Mouse (Mus musculus): ENCODE measurements around the gene P2ry6.
A peak's percentile ranks its signal among the peaks of the same experiment; 100 is the strongest.

Gene P2ry6

DNA sequence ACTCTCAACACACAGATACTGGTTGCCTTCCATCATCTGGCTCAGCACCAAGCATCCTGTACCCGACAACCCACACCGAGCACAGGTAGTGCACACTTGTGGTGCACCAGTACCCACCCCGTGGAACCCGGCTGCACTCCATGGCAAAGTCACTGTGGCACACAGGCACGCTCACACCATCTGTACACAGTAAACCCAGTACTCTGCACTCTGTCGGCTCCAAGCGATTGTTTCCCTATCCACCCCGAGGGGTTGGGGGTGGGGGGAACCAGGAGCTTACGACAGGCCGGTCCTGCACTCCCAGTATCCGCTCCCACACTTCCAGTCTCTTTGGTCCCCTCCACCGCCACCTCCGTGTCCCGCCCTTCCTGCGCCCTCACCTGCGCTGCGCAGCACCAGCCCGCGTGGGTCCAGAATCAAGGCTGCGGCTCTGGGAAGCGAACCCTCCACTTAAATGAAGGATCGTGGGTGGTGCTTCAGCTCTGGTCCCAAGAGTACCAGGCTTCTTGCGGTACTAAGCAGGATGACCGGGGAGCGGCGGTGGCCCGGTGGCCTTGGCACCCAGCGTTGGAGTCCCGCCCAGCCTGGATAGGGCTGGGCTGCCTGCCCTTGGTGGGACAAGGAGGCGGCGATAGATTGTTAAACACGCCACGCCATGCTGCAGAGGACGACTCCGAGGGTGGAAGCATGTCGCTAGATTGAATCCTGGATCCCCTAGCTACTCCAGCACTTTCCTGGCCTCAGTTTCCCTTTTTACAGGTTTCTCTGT, at the start of gene P2ry6:
P2ry6 (minus strand) TSS at position 515 of the 769 bp plus-strand sequence.
- no peak for DNase-seq (ENCODE audit: low spot score)

- no peak for DNase-seq (ENCODE audit: low spot score)
Measured at GRCm38 (mm10) chr7:101017492-101017891, 43.0 kb upstream of the P2ry6 start.

DNA sequence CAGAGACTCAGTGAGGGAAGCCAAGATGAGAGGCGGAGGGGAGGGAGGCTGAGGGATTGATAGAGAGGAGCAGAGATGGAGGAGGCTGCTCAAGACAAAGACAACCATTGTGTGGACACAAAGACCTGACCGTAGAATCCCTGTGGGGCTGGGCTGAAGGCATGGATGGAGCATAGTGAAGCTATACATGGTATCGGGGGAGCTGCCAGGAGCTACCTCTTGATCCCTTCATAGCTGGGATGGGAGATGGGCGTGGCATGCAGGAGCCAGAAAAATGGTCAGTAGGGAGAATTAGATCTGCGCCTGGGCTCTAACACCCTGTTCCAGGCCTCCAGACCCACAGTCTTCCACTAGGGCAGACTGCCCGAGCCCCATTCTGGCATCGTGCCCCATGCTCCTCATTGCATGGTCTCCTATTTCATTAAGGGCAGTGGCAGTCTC, 42.6 kb upstream of the P2ry6 start:
- peak; percentile 78 for DNase-seq (ENCODE audit: low spot score)

DNA sequence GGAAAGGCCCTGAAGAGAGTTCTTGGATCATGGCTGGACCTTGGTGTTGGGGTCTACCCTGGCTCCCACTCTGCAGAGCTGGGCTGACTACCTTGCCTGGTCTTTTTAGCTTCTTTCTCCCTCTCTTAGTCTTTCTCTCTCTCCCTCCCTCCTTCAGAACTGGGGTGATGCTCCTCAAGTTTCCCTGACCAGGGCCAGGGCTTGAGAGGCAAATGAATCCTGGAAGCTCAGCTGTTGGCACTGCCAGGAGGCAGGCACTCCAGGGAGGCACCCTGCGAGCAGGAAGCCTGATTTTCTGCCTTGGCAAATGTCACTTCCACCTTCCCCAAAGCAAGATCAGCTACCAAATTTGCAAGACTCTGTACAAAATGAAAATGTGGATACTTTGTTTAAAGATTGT, 40.5 kb upstream of the P2ry6 start:
- DNase-seq (ENCODE audit: low spot score): no peak

- no peak for DNase-seq (ENCODE audit: low spot score)
Measured at GRCm38 (mm10) chr7:101014041-101014440, 39.6 kb upstream of the P2ry6 start.

DNA sequence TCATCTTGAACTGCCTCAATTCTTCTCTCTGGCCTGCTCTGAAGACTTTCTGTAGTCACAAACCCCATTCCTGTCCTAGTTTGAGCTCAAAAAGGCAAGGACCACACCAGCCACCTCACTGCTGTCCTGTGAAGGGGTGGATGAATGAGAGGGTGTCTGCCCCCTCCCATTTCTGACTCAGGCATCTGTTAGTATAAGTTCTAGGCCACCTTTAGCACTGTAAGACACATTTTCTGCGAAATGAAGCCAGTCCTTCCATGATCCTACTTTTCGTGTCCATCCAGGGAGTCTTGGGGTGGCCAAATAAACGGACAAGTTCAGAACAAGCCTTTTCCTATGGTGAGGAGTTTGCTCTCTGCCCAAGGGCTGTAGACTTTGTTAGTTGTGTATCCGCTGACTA, 38.1 kb upstream of the P2ry6 start, which contains the start of gene P2ry2:
P2ry2 (minus strand) TSS at position 326 of the 400 bp plus-strand sequence.
- DNase-seq (ENCODE audit: low spot score): no peak

DNA sequence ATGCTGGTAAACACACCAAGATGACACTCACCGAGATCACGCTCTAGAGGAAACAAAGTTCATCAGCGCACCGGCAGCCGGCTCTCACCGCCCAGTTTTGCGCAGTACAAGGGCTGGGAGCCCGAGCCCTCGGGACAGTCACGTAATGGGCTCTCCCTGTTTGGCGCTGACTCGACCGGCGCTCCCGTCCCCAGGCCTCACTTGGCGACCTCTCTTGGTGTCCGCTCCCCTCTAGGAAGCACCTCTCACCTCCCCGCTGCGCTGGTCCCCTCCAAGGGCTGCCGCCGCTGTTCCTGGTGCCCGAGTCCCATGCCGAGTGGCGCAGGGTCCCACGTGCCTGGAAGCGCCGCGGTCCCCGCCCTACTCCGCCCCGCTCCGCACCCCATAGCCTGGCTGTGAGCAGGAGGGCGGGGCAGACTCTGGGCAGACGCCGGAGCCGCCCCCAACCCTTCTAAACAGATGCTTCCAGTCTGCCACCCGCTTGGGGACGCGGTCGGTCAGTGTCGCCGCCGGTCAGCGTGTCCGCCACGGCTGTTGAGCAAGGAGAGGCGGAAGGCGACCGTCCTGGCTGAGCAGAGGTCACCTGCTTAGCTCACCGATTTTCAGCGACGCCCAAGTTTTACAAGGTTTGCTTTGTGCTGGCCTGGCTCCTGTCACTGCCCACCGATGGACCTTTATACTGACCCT, 37.4 kb upstream of the P2ry6 start:
- DNase-seq (ENCODE audit: low spot score): peak; percentile 65

DNA sequence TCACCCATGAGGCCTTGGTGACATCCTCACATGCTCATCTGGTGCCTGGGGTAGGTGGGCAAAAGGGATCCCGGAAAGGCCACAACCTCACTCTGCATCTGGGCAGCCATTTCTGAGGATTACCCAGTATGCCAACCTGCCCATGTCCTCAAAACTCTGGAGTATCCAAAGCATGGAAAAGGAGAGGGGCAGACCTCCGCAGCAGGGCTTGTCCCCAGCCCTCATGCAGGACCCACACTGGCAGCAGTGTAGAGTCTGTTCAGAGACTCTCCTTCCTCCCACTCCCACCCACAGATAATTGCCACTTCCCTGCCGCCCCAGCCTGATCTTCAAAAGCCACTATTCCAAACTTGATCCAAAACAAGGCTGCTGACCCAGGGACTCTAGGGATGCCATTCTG, 36.3 kb upstream of the P2ry6 start:
- no peak for DNase-seq (ENCODE audit: low spot score)

- no peak for DNase-seq (ENCODE audit: low spot score)
Measured at GRCm38 (mm10) chr7:101006201-101006600, 31.8 kb upstream of the P2ry6 start.

- no peak for DNase-seq (ENCODE audit: low spot score)
Measured at GRCm38 (mm10) chr7:101005119-101005518, 30.7 kb upstream of the P2ry6 start.

DNA sequence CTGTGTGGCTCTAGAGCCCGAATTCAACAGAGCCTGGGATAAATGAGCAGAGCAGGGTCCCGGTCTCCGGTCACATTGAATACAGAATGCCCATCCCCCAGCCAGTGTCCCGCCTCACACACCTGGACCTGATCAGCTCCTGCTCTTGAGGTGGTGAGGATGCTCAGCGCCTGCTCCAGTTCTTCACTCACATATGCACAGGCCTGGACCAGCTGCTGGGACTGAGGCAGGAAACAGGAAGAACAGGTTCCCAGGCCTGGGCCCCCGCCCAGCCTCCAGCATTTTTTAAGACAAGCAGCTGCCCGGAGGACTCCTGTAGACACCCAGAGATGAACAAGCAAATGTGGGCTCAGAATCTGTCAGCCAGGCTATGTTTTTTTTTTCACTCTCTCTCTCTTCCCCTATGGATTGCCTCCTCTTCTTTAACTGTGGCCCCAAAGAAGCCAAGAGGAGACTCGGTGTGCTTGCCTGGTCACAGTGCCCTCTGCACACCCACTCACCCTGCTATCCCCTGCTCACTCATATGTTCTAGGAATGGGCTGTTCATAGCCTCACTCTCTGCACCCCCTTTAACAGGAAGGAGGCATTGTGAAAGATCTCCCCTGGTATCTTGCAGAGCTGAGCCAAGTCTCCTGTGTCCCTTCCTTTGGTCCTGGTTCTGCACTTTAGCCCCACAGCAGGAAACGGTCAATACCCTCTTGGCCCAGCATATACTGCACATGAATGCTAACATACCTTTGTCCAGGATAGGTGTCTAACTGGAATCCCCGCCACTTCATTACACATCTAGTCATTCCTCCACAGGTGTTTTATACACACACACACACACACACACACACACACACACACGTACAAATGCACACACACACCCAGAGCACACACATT, 29.2 kb upstream of the P2ry6 start:
- no peak for DNase-seq (ENCODE audit: low spot score)

GRCm38 (mm10) chr7:101002274-101002673, 27.8 kb upstream of the P2ry6 start:
- DNase-seq (ENCODE audit: low spot score): no peak

DNA sequence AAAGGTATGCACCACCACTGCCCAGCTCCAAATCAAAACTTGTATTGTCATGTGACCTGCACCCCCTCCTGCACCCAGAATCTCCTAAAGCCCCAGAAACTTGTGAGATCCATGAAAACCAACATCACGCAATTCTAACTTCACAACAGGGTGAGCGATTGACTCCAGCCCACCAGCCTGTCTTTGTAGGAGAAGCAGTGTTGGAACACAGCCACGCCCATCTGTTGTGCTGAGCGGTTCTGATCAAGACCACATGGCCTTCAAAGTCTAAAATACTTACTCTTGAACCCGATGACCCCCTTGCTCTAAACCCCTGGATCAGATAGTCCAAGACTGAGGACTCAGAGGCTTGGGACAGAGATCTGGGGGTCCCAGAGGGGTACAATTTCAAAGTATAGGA, 25.2 kb upstream of the P2ry6 start:
- no peak for DNase-seq (ENCODE audit: low spot score)

GRCm38 (mm10) chr7:100998578-100998960, 24.1 kb upstream of the P2ry6 start:
- DNase-seq (ENCODE audit: low spot score): no peak

DNA sequence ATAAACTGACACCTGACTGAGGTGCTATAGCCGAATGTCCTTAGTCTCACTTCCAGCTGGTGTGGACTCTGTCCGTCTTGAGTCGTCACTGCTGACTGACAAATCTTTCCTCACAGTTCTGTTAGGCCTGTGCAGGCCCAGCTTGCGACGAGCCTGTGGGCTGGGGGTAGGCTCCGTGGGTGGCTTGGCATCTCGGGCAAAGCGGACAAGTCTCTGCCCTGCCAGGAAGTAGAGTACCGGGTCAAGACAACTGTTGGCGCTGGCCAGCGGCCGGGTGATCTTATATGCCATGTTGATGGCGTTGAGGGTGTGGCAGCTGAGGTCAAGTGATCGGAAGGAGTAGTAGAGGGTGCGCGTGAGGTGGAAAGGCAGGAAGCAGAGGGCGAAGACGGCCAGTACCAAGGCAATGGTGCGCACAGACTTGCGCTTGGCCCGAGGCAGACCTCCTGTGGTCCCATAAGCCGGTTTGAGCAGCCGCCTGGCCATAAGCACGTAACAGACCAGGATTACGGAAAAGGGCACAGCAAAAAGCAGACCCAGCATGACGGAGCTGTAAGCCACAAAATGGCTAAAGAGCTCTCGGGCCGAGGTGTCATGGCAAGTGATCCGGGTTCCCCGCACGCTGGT, 23.6 kb upstream of the P2ry6 start:
- no peak for DNase-seq (ENCODE audit: low spot score)

DNA sequence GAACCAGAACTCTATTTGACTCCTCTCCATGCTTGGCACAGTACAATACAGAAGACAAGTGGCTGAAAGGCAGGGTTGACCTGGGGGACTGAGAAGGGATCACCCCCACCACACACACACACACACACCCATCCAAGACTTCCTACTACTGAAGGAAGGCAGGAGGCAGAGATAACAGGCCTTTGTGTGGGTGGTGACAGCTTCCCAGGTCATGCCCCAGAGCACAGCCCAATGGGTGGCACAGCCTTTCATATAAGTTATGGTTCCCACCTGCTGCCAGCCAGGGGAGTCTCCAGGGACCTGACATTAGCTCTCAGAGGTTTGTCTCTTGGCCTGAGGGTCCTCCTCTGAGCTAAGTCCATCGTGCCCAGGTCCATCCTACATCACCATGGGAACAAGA, 22.8 kb upstream of the P2ry6 start:
- DNase-seq (ENCODE audit: low spot score): no peak

DNA sequence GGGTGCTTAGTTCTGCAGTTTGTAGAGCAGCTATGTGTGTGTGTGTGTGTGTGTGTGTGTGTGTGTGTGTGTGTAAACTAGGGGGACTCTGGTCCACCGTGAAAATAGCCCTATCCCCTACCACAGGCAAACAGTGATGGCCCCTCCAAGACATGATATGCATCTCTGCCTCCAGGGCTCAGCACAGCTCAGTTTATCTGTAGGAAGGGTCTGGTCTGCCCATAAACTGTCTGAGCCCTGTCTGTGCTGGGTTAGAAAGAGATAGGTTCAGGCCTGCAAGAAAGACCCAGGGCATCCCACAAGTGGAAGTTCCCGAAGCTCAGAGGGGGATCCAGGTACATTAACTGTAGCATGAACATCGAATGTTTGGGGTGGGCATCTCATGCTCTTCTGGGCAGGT, 21.5 kb upstream of the P2ry6 start:
- no peak for DNase-seq (ENCODE audit: low spot score)

GRCm38 (mm10) chr7:100995260-100995864, 20.9 kb upstream of the P2ry6 start:
- no peak for DNase-seq (ENCODE audit: low spot score)

DNA sequence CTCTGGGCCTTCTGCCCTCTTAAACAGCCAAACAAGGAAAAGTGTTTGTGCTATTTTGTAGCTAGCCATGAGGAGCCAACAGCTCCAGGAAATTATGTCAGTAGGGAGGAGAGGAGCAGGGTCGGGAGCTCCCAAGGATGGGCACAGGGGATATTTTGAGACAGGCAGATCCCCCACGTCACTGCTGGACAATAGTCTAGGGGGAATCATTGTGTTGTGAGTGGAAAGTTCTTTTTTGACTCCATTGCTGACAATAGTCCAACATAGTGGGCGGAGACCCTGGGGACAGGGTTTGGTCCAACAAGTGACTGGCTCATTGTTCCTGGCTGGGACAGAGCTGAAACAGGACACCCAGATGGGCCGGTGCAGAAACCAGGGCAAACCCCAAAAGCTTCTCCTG, 18.7 kb upstream of the P2ry6 start:
- no peak for DNase-seq (ENCODE audit: low spot score)

DNA sequence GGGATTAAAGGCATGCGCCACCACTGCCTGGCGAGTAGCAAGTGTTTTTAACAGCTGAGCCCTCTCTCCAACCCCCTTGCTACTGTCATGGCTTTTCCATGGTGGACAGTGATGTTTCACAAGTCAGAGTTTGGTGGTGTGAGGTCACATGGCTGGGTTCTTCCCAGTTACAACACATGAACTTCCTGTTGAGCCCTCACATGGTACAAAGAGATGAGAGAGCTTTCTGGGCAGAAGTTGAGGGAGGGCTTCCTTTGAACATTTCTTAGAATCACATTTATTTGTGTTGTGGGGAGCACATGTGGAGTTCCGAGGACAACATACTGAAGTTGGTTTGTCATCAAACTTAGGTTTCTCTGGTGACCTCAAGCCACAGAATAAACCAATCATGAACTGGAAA, 17.5 kb upstream of the P2ry6 start:
- DNase-seq (ENCODE audit: low spot score): no peak

DNA sequence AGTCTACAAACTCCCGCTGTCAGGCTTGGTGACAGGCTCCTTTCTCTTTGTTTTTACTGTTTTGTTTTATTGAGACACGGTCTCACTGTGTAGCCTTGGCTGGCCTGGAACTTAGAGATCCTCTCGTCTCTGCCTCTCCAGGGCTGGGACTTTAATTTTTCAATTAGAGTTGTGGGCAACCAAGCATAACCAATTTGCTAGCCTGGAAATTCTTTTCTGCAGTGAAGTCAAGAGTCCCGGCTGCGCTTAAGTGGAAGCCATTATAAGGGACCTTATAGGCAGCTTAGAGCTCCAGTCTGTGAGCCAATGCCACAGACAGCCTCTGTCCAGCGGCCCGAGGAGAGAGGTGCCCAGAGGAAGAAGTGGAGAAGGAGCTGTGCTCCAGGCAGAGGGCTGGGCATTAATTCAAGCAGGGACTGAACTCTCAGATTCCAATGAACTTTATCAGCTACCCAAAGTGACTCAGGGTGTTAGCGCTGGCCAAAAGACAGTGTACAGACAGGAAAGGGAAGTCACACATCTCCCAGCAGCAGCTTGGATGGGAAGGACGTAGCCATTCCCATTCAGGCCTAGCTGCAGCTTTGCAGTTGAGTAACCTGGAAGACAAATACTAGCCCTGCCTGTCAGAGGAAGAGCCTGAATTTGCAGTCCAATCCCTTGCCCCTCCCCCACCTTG, 16.3 kb upstream of the P2ry6 start:
- no peak for DNase-seq (ENCODE audit: low spot score)

Data from testis, postnatal 14 days (tissue).